13 mouse cellular contexts compared by ENCODE assay signal in genomic region chr8:91171605-91172004, GRCm38 (mm10). TPM values are rescaled to one million over a fixed set of nuclear protein-coding genes. Genes with fewer than 3 reads are reported as not detected.
DNase-seq lines count a peak whose midpoint lies in the region; ATAC-seq lines count a peak whose summit lies in the region.
"Had no signal": no experiment of that assay in that cellular context is flagged by ENCODE, and none has a peak within 500 bp of the region (broad histone marks: within the 10 kb centered on the region; RNA-seq: fewer than 3 reads in every experiment).

No protein-coding gene starts in this region.

- no peak overlapping the region for H3K27ac ChIP-seq in embryonic facial prominence, embryonic 10.5 days (replicated peaks)
- no peak overlapping the region for H3K27ac ChIP-seq in forebrain, embryonic 11.5 days (ENCODE audit: low read depth, low read length)
- H3K27ac ChIP-seq in hindbrain, embryonic 16.5 days (ENCODE audit: low read depth, low read length): no peak overlapping the region
- H3K27ac ChIP-seq in midbrain, embryonic 16.5 days (ENCODE audit: low read length): peak overlapping the region; percentile 43
- H3K27ac ChIP-seq in heart, embryonic 11.5 days (ENCODE audit: low read depth, low read length): no peak overlapping the region
- H3K27ac ChIP-seq: limb, embryonic 12.5 days; lung, embryonic 15.5 days; stomach, embryonic 15.5 days had no signal

- peaks cover 21% of the 10 kb centered on the region for H3K4me1 ChIP-seq in embryonic facial prominence, embryonic 10.5 days
- peaks cover 2% of the 10 kb centered on the region; the same call in 1 of the 2 replicates for H3K4me1 ChIP-seq in forebrain, embryonic 11.5 days (replicated peaks; ENCODE audit: control insufficient read depth, insufficient read depth, low read length)
- H3K4me1 ChIP-seq in hindbrain, embryonic 16.5 days (ENCODE audit: control insufficient read depth, insufficient read depth, low read depth, low read length): peaks cover 5% of the 10 kb centered on the region
- peaks cover 15% of the 10 kb centered on the region for H3K4me1 ChIP-seq in midbrain, embryonic 16.5 days (ENCODE audit: control insufficient read depth, insufficient read depth, low read length)
- H3K4me1 ChIP-seq in heart, embryonic 11.5 days (ENCODE audit: control insufficient read depth, insufficient read depth, low read length): no peaks in the 10 kb centered on the region
- H3K4me1 ChIP-seq: stomach, embryonic 15.5 days had no signal

- ATAC-seq in forebrain, embryonic 11.5 days (replicated peaks; ENCODE audit: low FRiP score): peak; percentile 51
- ATAC-seq in hindbrain, embryonic 16.5 days: no peak
- ATAC-seq in midbrain, embryonic 16.5 days: peak; percentile 65
- ATAC-seq in erythroblast, adult 5-6 weeks (replicated peaks; ENCODE audit: low FRiP score, poor library complexity, severe bottlenecking): no peak
- no peak for ATAC-seq in heart, embryonic 11.5 days (replicated peaks; ENCODE audit: insufficient number of reproducible peaks, low FRiP score, low TSS enrichment)
- ATAC-seq in monocyte, adult 5-6 weeks (replicated peaks; ENCODE audit: insufficient number of reproducible peaks, low FRiP score, low TSS enrichment, poor library complexity, severe bottlenecking): no peak

- H3K27me3 ChIP-seq in embryonic facial prominence, embryonic 10.5 days (replicated peaks; ENCODE audit: low read depth, poor library complexity, severe bottlenecking): peaks cover 7% of the 10 kb centered on the region; the same call in 1 of the 2 replicates
- H3K27me3 ChIP-seq in forebrain, embryonic 11.5 days (ENCODE audit: control insufficient read depth, insufficient read depth, low read length): no peaks in the 10 kb centered on the region
- H3K27me3 ChIP-seq in hindbrain, embryonic 16.5 days (replicated peaks; ENCODE audit: control insufficient read depth, insufficient read depth, low read length): no peaks in the 10 kb centered on the region
- H3K27me3 ChIP-seq in midbrain, embryonic 16.5 days (ENCODE audit: control insufficient read depth, insufficient read depth, low read depth, low read length): no peaks in the 10 kb centered on the region
- H3K27me3 ChIP-seq in heart, embryonic 11.5 days (ENCODE audit: control insufficient read depth, insufficient read depth, low read length): no peaks in the 10 kb centered on the region
- H3K27me3 ChIP-seq: lung, embryonic 15.5 days; stomach, embryonic 15.5 days had no signal

- WGBS in embryonic facial prominence, embryonic 10.5 days: 55% methylated on average over 13 of the region's 13 CpGs
- 60% methylated on average over 13 of the region's 13 CpGs for WGBS in forebrain, embryonic 11.5 days
- whole genome bisulfite sequencing in hindbrain, embryonic 16.5 days: 20% methylated on average over 13 of the region's 13 CpGs
- WGBS in midbrain, embryonic 16.5 days: 28% methylated on average over 13 of the region's 13 CpGs
- WGBS in heart, embryonic 11.5 days (ENCODE audit: insufficient replicate concordance): 64% methylated on average over 13 of the region's 13 CpGs

- no peak overlapping the region for H3K9ac ChIP-seq in forebrain, embryonic 11.5 days (ENCODE audit: low read length)
- no peak overlapping the region for H3K9ac ChIP-seq in hindbrain, embryonic 16.5 days (ENCODE audit: low read depth, low read length)
- H3K9ac ChIP-seq in midbrain, embryonic 16.5 days (ENCODE audit: low read depth, low read length): no peak overlapping the region
- no peak overlapping the region for H3K9ac ChIP-seq in heart, embryonic 11.5 days (ENCODE audit: low read depth, low read length)
- H3K9ac ChIP-seq: limb, embryonic 12.5 days; lung, embryonic 15.5 days; stomach, embryonic 15.5 days had no signal

- no peaks in the 10 kb centered on the region for H3K9me3 ChIP-seq in embryonic facial prominence, embryonic 10.5 days
- H3K9me3 ChIP-seq in forebrain, embryonic 11.5 days (ENCODE audit: control insufficient read depth, low read length): no peaks in the 10 kb centered on the region
- no peaks in the 10 kb centered on the region for H3K9me3 ChIP-seq in hindbrain, embryonic 16.5 days (ENCODE audit: control insufficient read depth, low read length)
- H3K9me3 ChIP-seq in midbrain, embryonic 16.5 days (replicated peaks; ENCODE audit: control insufficient read depth, low read length, poor library complexity, severe bottlenecking): no peaks in the 10 kb centered on the region
- no peaks in the 10 kb centered on the region for H3K9me3 ChIP-seq in heart, embryonic 11.5 days (replicated peaks; ENCODE audit: control insufficient read depth, low read length)
- H3K9me3 ChIP-seq: limb, embryonic 12.5 days; lung, embryonic 15.5 days; stomach, embryonic 15.5 days had no signal

- H3K4me2 ChIP-seq in forebrain, embryonic 11.5 days (ENCODE audit: low read depth, low read length, severe bottlenecking): no peak overlapping the region
- peak overlapping the region; percentile 22; the same call in 1 of the 2 replicates for H3K4me2 ChIP-seq in hindbrain, embryonic 16.5 days (ENCODE audit: low read length)
- H3K4me2 ChIP-seq in midbrain, embryonic 16.5 days (ENCODE audit: low read length): peak overlapping the region; percentile 15
- H3K4me2 ChIP-seq in heart, embryonic 11.5 days: no peak overlapping the region
- H3K4me2 ChIP-seq: limb, embryonic 12.5 days; lung, embryonic 15.5 days; stomach, embryonic 15.5 days had no signal

- DNase-seq in embryonic facial prominence, embryonic 10.5 days (ENCODE audit: low spot score): peak; percentile 42
- peak; percentile 59 for DNase-seq in forebrain, embryonic 11.5 days (ENCODE audit: low spot score)
- DNase-seq: cerebellum, postnatal 25 days; heart, adult 18-20 months had no signal

- no peaks in the 10 kb centered on the region for H3K36me3 ChIP-seq in embryonic facial prominence, embryonic 10.5 days (replicated peaks)
- no peaks in the 10 kb centered on the region for H3K36me3 ChIP-seq in forebrain, embryonic 11.5 days (ENCODE audit: control insufficient read depth, insufficient read depth, low read length)
- H3K36me3 ChIP-seq in hindbrain, embryonic 16.5 days (ENCODE audit: control insufficient read depth, insufficient read depth, low read length): no peaks in the 10 kb centered on the region
- no peaks in the 10 kb centered on the region for H3K36me3 ChIP-seq in midbrain, embryonic 16.5 days (ENCODE audit: control insufficient read depth, insufficient read depth, low read length)
- H3K36me3 ChIP-seq in heart, embryonic 11.5 days (ENCODE audit: control insufficient read depth, insufficient read depth, low read length): no peaks in the 10 kb centered on the region
- H3K36me3 ChIP-seq: limb, embryonic 12.5 days; lung, embryonic 15.5 days; stomach, embryonic 15.5 days had no signal

- H3K4me3 ChIP-seq in embryonic facial prominence, embryonic 10.5 days: no peak overlapping the region
- H3K4me3 ChIP-seq in forebrain, embryonic 11.5 days (ENCODE audit: low read depth, low read length): no peak overlapping the region
- no peak overlapping the region for H3K4me3 ChIP-seq in hindbrain, embryonic 16.5 days (ENCODE audit: low read length)
- H3K4me3 ChIP-seq in midbrain, embryonic 16.5 days (ENCODE audit: low read depth, low read length): no peak overlapping the region
- H3K4me3 ChIP-seq in heart, embryonic 11.5 days (ENCODE audit: low read depth, low read length): no peak overlapping the region
- H3K4me3 ChIP-seq: limb, embryonic 12.5 days; lung, embryonic 15.5 days; myocyte; stomach, embryonic 15.5 days had no signal

RNA-seq across cellular contexts. Expression of gene Aktip, which starts 28.2 kb away (rescaled TPM):
- 54.3 and 60.0 TPM in 2 replicates for polyA plus RNA-seq in embryonic facial prominence, embryonic 10.5 days (2016; fragmentation: Nextera tagmentation; extraction: Ambion mirVana)
- polyA plus RNA-seq in forebrain, embryonic 11.5 days (2014; fragmentation: Nextera tagmentation; extraction: Ambion mirVana): 98.8 and 100 TPM in 2 replicates
- polyA plus RNA-seq in hindbrain, embryonic 16.5 days (2015; fragmentation: Nextera tagmentation; extraction: Ambion mirVana): 135 and 140 TPM in 2 replicates
- 141 TPM in 2 replicates for polyA plus RNA-seq in midbrain, embryonic 16.5 days (2015; fragmentation: Nextera tagmentation; extraction: Ambion mirVana)
- 2.3 and 8.3 TPM in 2 replicates for total RNA-seq in erythroblast, adult 5-6 weeks (2015; ENCODE audit: low replicate concordance)
- 2.0 and 3.1 TPM in 2 replicates for total RNA-seq in erythroblast, adult 5-6 weeks (2017; ENCODE audit: low replicate concordance)
- polyA plus RNA-seq in heart, embryonic 11.5 days (2014; fragmentation: Nextera tagmentation; extraction: Ambion mirVana): 42.7 and 50.0 TPM in 2 replicates
- 8.2 to 13.7 TPM (median 11.8 TPM) in 3 replicates for total RNA-seq in monocyte, adult 5-6 weeks (2017)

Comparison
In these comparisons a context has a peak if more than half of its experiments do, and no peak if none do; other contexts are left out.
1. ATAC-seq: peak in forebrain, embryonic 11.5 days (single experiment) and midbrain, embryonic 16.5 days (single experiment); none in hindbrain, embryonic 16.5 days (single experiment), erythroblast, adult 5-6 weeks (single experiment), heart, embryonic 11.5 days (single experiment) and monocyte, adult 5-6 weeks (single experiment).
2. H3K4me2 ChIP-seq: peak in hindbrain, embryonic 16.5 days (single experiment) and midbrain, embryonic 16.5 days (single experiment); none in forebrain, embryonic 11.5 days (single experiment) and heart, embryonic 11.5 days (single experiment).